Mouse (Mus musculus): ENCODE results near the gene Tox4. TPM values are rescaled to one million over a fixed set of nuclear protein-coding genes. Genes with fewer than 3 reads are reported as not detected.
A peak's percentile ranks its signal among the peaks of the same experiment; 100 is the strongest.

Tox4 gene
- total RNA-seq, 4 experiments from 2014 or later: 54.4 to 80.8 (median 70.4) TPM

- DNase-seq: no peak
Observed at GRCm38 (mm10) chr14:52313931-52314807, 35.2 kb downstream of the Tox4 start.

GRCm38 (mm10) chr14:52314808-52315150, 35.8 kb downstream of the Tox4 start:
- no peak for DNase-seq

- DNase-seq: no peak
Observed at GRCm38 (mm10) chr14:52315283-52315780, 36.4 kb downstream of the Tox4 start.

- peak; percentile 35 for DNase-seq
Observed at GRCm38 (mm10) chr14:52315792-52316440, 37.0 kb downstream of the Tox4 start.

- DNase-seq: no peak
Observed at GRCm38 (mm10) chr14:52316441-52317225, 37.7 kb downstream of the Tox4 start.

- no peak for DNase-seq
Observed at GRCm38 (mm10) chr14:52319361-52319760, 40.4 kb downstream of the Tox4 start.

- no peak for DNase-seq
Observed at GRCm38 (mm10) chr14:52325890-52326289, 46.9 kb downstream of the Tox4 start.

GRCm38 (mm10) chr14:52327375-52327901, 48.5 kb downstream of the Tox4 start:
- no peak for DNase-seq

GRCm38 (mm10) chr14:52327910-52328812, 49.2 kb downstream of the Tox4 start, which contains the start of gene Sall2:
Gene Sall2 (minus strand): TSS chr14:52328762.
- no peak for DNase-seq

GRCm38 (mm10) chr14:52331069-52331750, 52.3 kb downstream of the Tox4 start:
- no peak for DNase-seq

- DNase-seq: no peak
Observed at GRCm38 (mm10) chr14:52332171-52332570, 53.2 kb downstream of the Tox4 start.

GRCm38 (mm10) chr14:52338751-52339511, 60.0 kb downstream of the Tox4 start:
- DNase-seq: no peak

GRCm38 (mm10) chr14:52339512-52339852, 60.5 kb downstream of the Tox4 start:
- DNase-seq: no peak

Other genes with a start within 250 kb of the Tox4 start
- gene Olfr221, start 236.7 kb upstream of the Tox4 start, total RNA-seq (2022): not detected
- gene Hnrnpc, start 175.1 kb upstream of the Tox4 start, total RNA-seq (2022): 100 to 1,000 TPM; 181 to 335 (median 196) TPM
- gene Rpgrip1, start 168.4 kb upstream of the Tox4 start, total RNA-seq (2022): 1 to 10 TPM in 2 of 4 experiments, under 1 TPM in 2; 0.44 to 2.3 (median 1.4) TPM
- gene Supt16, start 81.7 kb upstream of the Tox4 start, total RNA-seq (2022): 10 to 100 TPM; 56.0 to 73.9 (median 61.4) TPM
- 100 to 1,000 TPM in 2 of 4 experiments, 10 to 100 TPM in 2; 82.2 to 142 (median 108) TPM for gene Chd8, start 21.4 kb upstream of the Tox4 start, total RNA-seq (2022)
- gene Rab2b, start 399 bp downstream of the Tox4 start, total RNA-seq (2022): 10 to 100 TPM; 43.1 to 54.0 (median 48.4) TPM
- 10 to 100 TPM; 39.3 to 66.6 (median 55.2) TPM for gene Mettl3, start 26.0 kb downstream of the Tox4 start, total RNA-seq (2022)
- gene Sall2, start 49.6 kb downstream of the Tox4 start, total RNA-seq (2022): 10 to 100 TPM in 2 of 4 experiments, 1 to 10 TPM in 2; 7.3 to 15.2 (median 12.0) TPM
- gene Olfr1513, start 77.3 kb downstream of the Tox4 start, total RNA-seq (2022): not detected
- not detected for gene Olfr1512, start 100.0 kb downstream of the Tox4 start, total RNA-seq (2022)
- not detected for gene Olfr1511, start 118.2 kb downstream of the Tox4 start, total RNA-seq (2022)
- not detected for gene Olfr1510, start 135.2 kb downstream of the Tox4 start, total RNA-seq (2022)
- gene Olfr1509, start 163.8 kb downstream of the Tox4 start, total RNA-seq (2022): not detected
- not detected for gene Olfr1508, start 188.3 kb downstream of the Tox4 start, total RNA-seq (2022)
- gene Olfr1507, start 216.6 kb downstream of the Tox4 start, total RNA-seq (2022): not detected